In genomic region chr10:5800490-5800889, GRCm38 (mm10) we compare ENCODE assay signal across 9 mouse cellular contexts. TPM values are rescaled to one million over a fixed set of nuclear protein-coding genes. Genes with fewer than 3 reads are reported as not detected.
A peak's percentile ranks its signal among the peaks of the same experiment; 100 is the strongest.
DNase-seq lines count a peak whose midpoint lies in the region; ATAC-seq and TF ChIP-seq lines count a peak whose summit lies in the region.
"Had no signal": no experiment of that assay in that cellular context is flagged by ENCODE, and none has a peak within 500 bp of the region (broad histone marks: within the 10 kb centered on the region; RNA-seq: fewer than 3 reads in every experiment).

No protein-coding gene starts in this region.

- TF ChIP-seq POLR2A in lung, adult 2 months (IDR thresholded peaks at IDR 0.05; ENCODE audit: borderline replicate concordance, extremely low read depth, low read depth, low read length) = no peak

- no peak overlapping the region for H3K9ac ChIP-seq in lung, postnatal 0 days (replicated peaks; ENCODE audit: low read depth)
- no peak overlapping the region for H3K9ac ChIP-seq in neural tube, embryonic 15.5 days (replicated peaks)
- H3K9ac ChIP-seq: heart, embryonic 13.5 days had no signal

- 95% methylated on average over 1 of the region's 1 CpGs for WGBS in lung, postnatal 0 days
- WGBS in lung, adult 2 months = 100% methylated on average over 1 of the region's 1 CpGs
- WGBS in neural tube, embryonic 15.5 days = 100% methylated on average over 1 of the region's 1 CpGs

- peaks cover 16% of the 10 kb centered on the region; the same call in 1 of the 2 replicates for H3K36me3 ChIP-seq in lung, postnatal 0 days (ENCODE audit: insufficient read depth, low read length)
- peaks cover 26% of the 10 kb centered on the region for H3K36me3 ChIP-seq in neural tube, embryonic 15.5 days

- no peak overlapping the region for H3K4me3 ChIP-seq in lung, postnatal 0 days (ENCODE audit: low read depth, low read length)
- H3K4me3 ChIP-seq in lung, adult 2 months (replicated peaks; ENCODE audit: extremely low read depth, low read depth, low read length) = no peak overlapping the region
- H3K4me3 ChIP-seq in neural tube, embryonic 15.5 days (replicated peaks) = no peak overlapping the region
- H3K4me3 ChIP-seq: heart, embryonic 13.5 days had no signal

- TF ChIP-seq EP300 in lung, postnatal 0 days (IDR thresholded peaks at IDR 0.05) = no peak

- peaks cover 13% of the 10 kb centered on the region; the same call in 1 of the 2 replicates for H3K4me1 ChIP-seq in lung, postnatal 0 days (ENCODE audit: insufficient read depth, low read depth, low read length)
- peaks cover 4% of the 10 kb centered on the region for H3K4me1 ChIP-seq in lung, adult 2 months (ENCODE audit: control insufficient read depth, insufficient read depth, low read length)
- peaks cover 21% of the 10 kb centered on the region for H3K4me1 ChIP-seq in neural tube, embryonic 15.5 days

- no peak for ATAC-seq in lung, postnatal 0 days
- no peak for ATAC-seq in megakaryocyte, adult 5-6 weeks (ENCODE audit: poor library complexity, severe bottlenecking)
- no peak for ATAC-seq in neural tube, embryonic 15.5 days (ENCODE audit: low FRiP score)

- H3K9me3 ChIP-seq in lung, postnatal 0 days (ENCODE audit: low read length) = no peaks in the 10 kb centered on the region
- H3K9me3 ChIP-seq in neural tube, embryonic 15.5 days (replicated peaks) = no peaks in the 10 kb centered on the region
- H3K9me3 ChIP-seq: heart, embryonic 13.5 days had no signal

- H3K27ac ChIP-seq in lung, postnatal 0 days (ENCODE audit: low read length) = no peak overlapping the region
- H3K27ac ChIP-seq in neural tube, embryonic 15.5 days (replicated peaks) = no peak overlapping the region
- H3K27ac ChIP-seq: heart, embryonic 13.5 days had no signal

- no peaks in the 10 kb centered on the region for H3K27me3 ChIP-seq in lung, postnatal 0 days (replicated peaks; ENCODE audit: insufficient read depth, low read length)
- no peaks in the 10 kb centered on the region for H3K27me3 ChIP-seq in neural tube, embryonic 15.5 days (replicated peaks)
- H3K27me3 ChIP-seq: heart, embryonic 13.5 days had no signal

- TF ChIP-seq CTCF in lung, postnatal 0 days (IDR thresholded peaks at IDR 0.05) = peak; percentile 68
- no peak for TF ChIP-seq CTCF in lung, adult 2 months (IDR thresholded peaks at IDR 0.05; ENCODE audit: insufficient read depth, low read length)

- intact Hi-C loops in heart, postnatal 36 days (cut with DNase I) = loop anchor here (1.0 kb wide), 1 partner anchor 25 kb away; no protein-coding TSS in a partner anchor

- H3K4me2 ChIP-seq in lung, postnatal 0 days (replicated peaks; ENCODE audit: low read depth, low read length) = no peak overlapping the region
- H3K4me2 ChIP-seq in neural tube, embryonic 15.5 days = no peak overlapping the region

- DNase-seq in heart, adult 8-10 months (ENCODE audit: low spot score) = peak; percentile 21
- no peak for DNase-seq in heart, postnatal 36 days
- DNase-seq in lung, postnatal 0 days (ENCODE audit: low spot score) = peak; percentile 56
- DNase-seq in lung, adult 2 months = no peak
- DNase-seq in T-cell, adult 2 months (ENCODE audit: low spot score) = peak; percentile 13
- peak; percentile 48 for DNase-seq in retina, postnatal 1 day

RNA-seq across cellular contexts. Expression of gene Fbxo5, which starts 4.9 kb away (rescaled TPM):
- total RNA-seq in heart, adult 8-10 months (2022) = 1 to 10 TPM in 1 of 4 experiments, under 1 TPM in 3; 0.49 to 1.8 (median 0.90) TPM
- total RNA-seq in heart, postnatal 36 days (2021) = 1 to 10 TPM; 1.1 to 1.7 TPM
- polyA plus RNA-seq in lung, postnatal 0 days (2015; fragmentation: Nextera tagmentation; extraction: Ambion mirVana) = 8.4 TPM in 2 replicates
- 0.98 and 1.1 TPM in 2 replicates for polyA plus RNA-seq in lung, adult 2 months (2012; rRNA removed)
- 64.0 and 74.3 TPM in 2 replicates for total RNA-seq in megakaryocyte, adult 5-6 weeks (2015)
- total RNA-seq in megakaryocyte, adult 5-6 weeks (2017) = 51.9 and 58.9 TPM in 2 replicates
- 12.0 and 21.9 TPM in 2 replicates for polyA plus RNA-seq in neural tube, embryonic 15.5 days (2015; fragmentation: Nextera tagmentation; extraction: Ambion mirVana)

RNA-seq across cellular contexts. Expression of gene Mtrf1l, which starts 23.2 kb away (rescaled TPM):
- total RNA-seq in heart, adult 8-10 months (2022) = 1 to 10 TPM; 8.5 to 9.4 (median 8.8) TPM
- 1 to 10 TPM; 8.0 TPM for total RNA-seq in heart, postnatal 36 days (2021)
- 13.1 and 13.7 TPM in 2 replicates for polyA plus RNA-seq in lung, postnatal 0 days (2015; fragmentation: Nextera tagmentation; extraction: Ambion mirVana)
- polyA plus RNA-seq in lung, adult 2 months (2012; rRNA removed) = 2.4 TPM in 2 replicates
- 17.5 and 17.7 TPM in 2 replicates for total RNA-seq in megakaryocyte, adult 5-6 weeks (2015)
- total RNA-seq in megakaryocyte, adult 5-6 weeks (2017) = 25.7 and 38.1 TPM in 2 replicates
- 12.1 and 12.3 TPM in 2 replicates for polyA plus RNA-seq in neural tube, embryonic 15.5 days (2015; fragmentation: Nextera tagmentation; extraction: Ambion mirVana)

Comparison
In these comparisons a context has a peak if more than half of its experiments do, and no peak if none do; other contexts are left out.
1. DNase-seq: peak in heart, adult 8-10 months (single experiment), lung, postnatal 0 days (single experiment), T-cell, adult 2 months (single experiment) and retina, postnatal 1 day (single experiment); none in heart, postnatal 36 days (0 of 2) and lung, adult 2 months (single experiment).
2. RNA of gene Fbxo5, which starts 4.9 kb away (total RNA-seq): 51.9 to 74.3 TPM in megakaryocyte, adult 5-6 weeks; 1.1 to 1.7 TPM in heart, postnatal 36 days and 0.49 to 1.8 TPM in heart, adult 8-10 months; every median in the first group is over 10 times any median in the second.